Mouse (Mus musculus) heart, adult 2 months (tissue): ENCODE data around the gene Proser3.

Experiments used
- CTCF ChIP-seq: fragments of 200-600 bp; IDR thresholded peaks from 2 replicates; pipeline ENCODE4 v1.8.1; 2022; ENCODE audit warnings: antibody characterized with exemption, mild to moderate bottlenecking, moderate library complexity
- POLR2A ChIP-seq: fragments of 200-500 bp; IDR thresholded peaks from 2 replicates; pipeline ENCODE4 v1.6.1; 2011; ENCODE audit warnings: mild to moderate bottlenecking, low read depth, low read length, control low read depth; ENCODE audit not compliant: insufficient read depth

GRCm38 (mm10) chr7:30525954-30526353 lies 26.1 kb downstream of the Proser3 start:
- TF ChIP-seq CTCF (no peak), POLR2A (no peak)
